Mouse (Mus musculus): ENCODE measurements around the gene Nudt14. TPM values are rescaled to one million over a fixed set of nuclear protein-coding genes. Genes with fewer than 3 reads are reported as not detected.

Nudt14 gene
- polyA plus RNA-seq, 1 experiment from 2014 or later: 116 TPM

DNA sequence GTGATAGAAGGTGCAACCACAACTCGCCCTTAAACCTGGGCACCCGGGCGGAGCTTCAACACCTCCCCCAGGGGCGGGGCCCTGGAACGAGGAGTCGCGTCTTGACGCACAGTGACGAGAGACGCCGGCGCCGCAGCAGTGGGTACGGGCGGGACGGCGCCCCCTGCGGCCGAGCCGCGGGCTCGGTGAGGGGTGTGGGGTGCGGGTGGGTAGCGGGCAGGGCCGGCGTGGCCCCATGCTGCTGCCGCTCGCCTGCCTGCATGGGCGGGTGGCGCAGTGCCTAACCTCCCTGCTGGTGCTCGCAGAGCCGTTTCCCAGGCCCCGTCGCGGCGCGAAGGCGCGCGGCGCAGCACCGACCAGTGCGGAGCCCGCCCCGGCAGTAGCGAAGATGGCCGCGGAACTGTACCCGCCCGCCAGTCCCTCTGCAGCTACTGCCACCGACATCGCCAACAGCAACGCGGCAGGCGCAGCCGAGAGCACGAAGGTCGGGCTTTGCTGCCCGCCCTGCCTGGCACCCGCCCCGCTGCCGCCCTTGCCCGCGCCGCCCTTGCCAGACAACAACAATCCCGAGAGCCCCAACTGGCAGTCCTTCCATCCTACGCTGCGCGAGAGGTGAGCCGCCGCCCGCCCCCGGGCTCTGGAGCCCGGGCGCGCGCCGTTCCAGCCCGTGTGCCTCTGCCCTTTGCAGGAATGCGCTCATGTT is 34.6 kb upstream of the Nudt14 start, which contains the start of gene Btbd6:
Btbd6 (plus strand) TSS at position 112 of the 703 bp plus-strand sequence.
- under 1% methylated on average over 80 of the region's 80 CpGs for WGBS
- no peaks in the 10 kb centered on the region for H3K27me3 ChIP-seq (ENCODE audit: insufficient read depth, low read length)
- TF ChIP-seq CTCF (IDR thresholded peaks at IDR 0.05; ENCODE audit: low read depth): peak; percentile 40
- H3K36me3 ChIP-seq (ENCODE audit: insufficient read depth): peaks cover 74% of the 10 kb centered on the region
- ATAC-seq (ENCODE audit: insufficient read depth): peak; percentile 98
- peak within 1 kb of the TSS; percentile 90 for H3K4me2 ChIP-seq
- H3K9me3 ChIP-seq (ENCODE audit: low read depth, low read length): no peaks in the 10 kb centered on the region
- DNase-seq: peak; percentile 93
- H3K9ac ChIP-seq: peak within 1 kb of the TSS; percentile 84
- peak within 1 kb of the TSS; percentile 87 for H3K27ac ChIP-seq (ENCODE audit: low read depth)
- H3K4me3 ChIP-seq (ENCODE audit: low read depth, low read length): peak within 1 kb of the TSS; percentile 78
- H3K4me1 ChIP-seq (ENCODE audit: insufficient read depth): no peaks in the 10 kb centered on the region

DNA sequence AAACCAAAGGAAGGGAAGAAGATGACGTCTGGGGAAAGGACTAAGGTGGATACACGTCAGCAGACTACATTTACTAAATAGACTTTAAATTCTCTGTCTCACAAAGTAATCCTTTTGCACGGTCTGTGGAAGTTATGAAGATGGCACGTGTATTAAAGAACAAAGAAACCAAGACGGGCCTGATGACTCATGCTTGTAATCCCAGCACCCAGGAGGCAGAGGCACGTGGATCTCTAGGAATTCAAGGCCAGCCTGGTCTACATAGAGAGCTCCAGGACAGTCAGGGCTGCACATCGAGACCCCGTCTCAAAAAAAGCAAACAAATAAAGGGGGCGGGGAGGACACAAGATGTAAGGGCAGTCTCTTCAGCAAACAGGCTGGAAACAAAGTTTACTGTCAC is 32.8 kb upstream of the Nudt14 start:
- WGBS: 90% methylated on average over 9 of the region's 9 CpGs
- Histone ChIP-seq H3K4me1 (ENCODE audit: insufficient read depth) (no peaks in the 10 kb centered on the region), H3K9me3 (ENCODE audit: low read depth, low read length) (no peaks in the 10 kb centered on the region), H3K27me3 (ENCODE audit: insufficient read depth, low read length) (no peaks in the 10 kb centered on the region), H3K9ac (no peak overlapping the region), H3K36me3 (ENCODE audit: insufficient read depth) (peaks cover 74% of the 10 kb centered on the region), H3K4me3 (ENCODE audit: low read depth, low read length) (no peak overlapping the region), H3K4me2 (no peak overlapping the region), H3K27ac (ENCODE audit: low read depth) (no peak overlapping the region)
- DNase-seq (no peak), ATAC-seq (ENCODE audit: insufficient read depth) (no peak)
- TF ChIP-seq CTCF (IDR thresholded peaks at IDR 0.05; ENCODE audit: low read depth): no peak

DNA sequence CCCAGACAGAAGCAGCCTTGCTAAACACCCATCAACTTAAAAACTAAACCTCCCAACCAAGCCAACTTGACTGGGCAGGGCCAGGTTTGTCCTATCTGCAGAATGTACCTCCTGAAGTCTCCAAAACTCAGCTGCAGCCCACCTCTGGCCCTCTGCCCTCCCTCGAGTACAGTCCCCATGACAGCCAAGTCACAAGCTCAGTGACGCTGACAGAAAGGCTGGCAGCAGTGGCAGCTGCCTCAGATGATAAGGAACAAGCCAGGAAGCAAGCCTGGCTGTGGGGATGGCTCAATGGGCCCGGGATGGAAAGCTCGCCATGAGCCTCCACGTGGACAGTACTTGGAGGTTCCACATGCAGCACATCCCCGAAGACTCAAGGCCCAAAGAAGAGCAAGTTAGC is 27.7 kb upstream of the Nudt14 start:
- no peak for ATAC-seq (ENCODE audit: insufficient read depth)
- H3K9ac ChIP-seq: no peak overlapping the region
- no peaks in the 10 kb centered on the region for H3K27me3 ChIP-seq (ENCODE audit: insufficient read depth, low read length)
- 86% methylated on average over 6 of the region's 6 CpGs for WGBS
- no peak overlapping the region for H3K4me2 ChIP-seq
- H3K4me3 ChIP-seq (ENCODE audit: low read depth, low read length): no peak overlapping the region
- no peak for TF ChIP-seq CTCF (IDR thresholded peaks at IDR 0.05; ENCODE audit: low read depth)
- no peak overlapping the region for H3K27ac ChIP-seq (ENCODE audit: low read depth)
- H3K9me3 ChIP-seq (ENCODE audit: low read depth, low read length): no peaks in the 10 kb centered on the region
- no peak for DNase-seq
- peaks cover 93% of the 10 kb centered on the region for H3K36me3 ChIP-seq (ENCODE audit: insufficient read depth)
- no peaks in the 10 kb centered on the region for H3K4me1 ChIP-seq (ENCODE audit: insufficient read depth)

DNA sequence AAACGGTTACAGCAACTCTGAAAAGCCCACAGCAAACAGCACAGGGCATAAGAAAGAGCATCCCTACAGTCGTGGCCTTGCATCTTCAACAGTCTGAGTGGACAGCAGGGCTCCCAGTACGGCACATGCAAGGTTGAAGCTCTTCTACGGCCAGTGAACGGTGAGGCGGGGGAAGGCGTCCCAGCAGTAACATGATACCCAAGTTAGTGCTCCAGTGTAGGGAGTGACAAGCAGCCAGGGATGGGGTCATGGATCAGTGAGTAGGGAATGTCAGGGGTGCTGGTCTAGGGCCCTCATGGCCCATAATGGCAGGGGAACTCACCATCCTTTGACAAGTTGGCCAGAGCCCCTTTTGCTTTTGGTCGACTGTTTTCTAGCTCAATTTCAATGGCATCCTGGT is 27.0 kb upstream of the Nudt14 start:
- Histone ChIP-seq H3K4me3 (ENCODE audit: low read depth, low read length) (no peak overlapping the region), H3K27ac (ENCODE audit: low read depth) (no peak overlapping the region), H3K36me3 (ENCODE audit: insufficient read depth) (peaks cover 98% of the 10 kb centered on the region), H3K9me3 (ENCODE audit: low read depth, low read length) (no peaks in the 10 kb centered on the region), H3K4me2 (no peak overlapping the region), H3K4me1 (ENCODE audit: insufficient read depth) (no peaks in the 10 kb centered on the region), H3K9ac (no peak overlapping the region), H3K27me3 (ENCODE audit: insufficient read depth, low read length) (no peaks in the 10 kb centered on the region)
- 46% methylated on average over 8 of the region's 8 CpGs for WGBS
- DNase-seq (no peak), ATAC-seq (ENCODE audit: insufficient read depth) (no peak)
- no peak for TF ChIP-seq CTCF (IDR thresholded peaks at IDR 0.05; ENCODE audit: low read depth)

DNA sequence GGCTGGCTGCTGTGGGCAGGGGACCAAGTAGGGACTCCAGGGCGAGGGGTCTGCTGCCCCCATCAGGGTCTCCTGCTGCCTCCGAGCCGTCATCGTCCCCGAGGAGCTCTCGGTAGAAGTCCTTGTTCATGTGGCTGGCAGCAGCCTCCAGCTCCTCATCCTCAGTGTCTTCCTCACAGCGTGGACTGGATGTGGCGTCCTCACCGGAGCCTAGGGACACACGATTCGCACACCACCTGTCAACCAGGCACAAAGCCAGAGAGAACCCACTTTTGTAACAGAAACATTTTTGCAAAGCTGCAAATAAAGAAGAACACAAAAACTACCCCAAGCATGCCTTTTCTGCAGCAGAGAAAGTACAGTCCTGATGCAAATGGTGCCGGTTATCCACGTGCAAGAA is 23.9 kb upstream of the Nudt14 start:
- ATAC-seq (ENCODE audit: insufficient read depth) (no peak), DNase-seq (no peak)
- no peak for TF ChIP-seq CTCF (IDR thresholded peaks at IDR 0.05; ENCODE audit: low read depth)
- Histone ChIP-seq H3K4me3 (ENCODE audit: low read depth, low read length) (no peak overlapping the region), H3K9ac (no peak overlapping the region), H3K27ac (ENCODE audit: low read depth) (no peak overlapping the region), H3K27me3 (ENCODE audit: insufficient read depth, low read length) (no peaks in the 10 kb centered on the region), H3K4me1 (ENCODE audit: insufficient read depth) (no peaks in the 10 kb centered on the region), H3K36me3 (ENCODE audit: insufficient read depth) (peaks cover 98% of the 10 kb centered on the region), H3K9me3 (ENCODE audit: low read depth, low read length) (no peaks in the 10 kb centered on the region), H3K4me2 (no peak overlapping the region)
- WGBS: 92% methylated on average over 13 of the region's 13 CpGs

DNA sequence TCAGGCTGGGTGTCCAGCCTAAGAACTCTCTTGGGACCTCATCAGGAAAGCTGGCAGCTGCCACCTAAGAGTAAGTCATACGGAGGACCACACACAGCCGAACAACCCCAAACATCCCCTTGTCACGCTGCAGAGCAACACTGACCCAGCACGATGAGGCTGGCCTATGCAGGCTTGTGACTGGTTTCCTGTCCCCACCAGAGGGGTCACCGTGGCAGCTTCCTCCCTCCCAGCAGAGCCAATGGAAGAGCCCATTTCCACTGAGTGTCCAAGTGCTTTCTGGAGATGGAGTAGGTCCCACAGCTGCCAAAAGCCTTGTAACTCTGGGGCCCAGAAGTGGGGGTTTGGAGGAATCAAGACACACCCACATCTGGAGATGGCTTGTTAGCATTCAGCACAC is 19.9 kb upstream of the Nudt14 start:
- WGBS: 77% methylated on average over 5 of the region's 5 CpGs
- Histone ChIP-seq H3K4me3 (ENCODE audit: low read depth, low read length) (no peak overlapping the region), H3K27me3 (ENCODE audit: insufficient read depth, low read length) (no peaks in the 10 kb centered on the region), H3K9ac (no peak overlapping the region), H3K4me1 (ENCODE audit: insufficient read depth) (no peaks in the 10 kb centered on the region), H3K36me3 (ENCODE audit: insufficient read depth) (peaks cover 82% of the 10 kb centered on the region), H3K27ac (ENCODE audit: low read depth) (0 out of 2 replicates have a peak overlapping the region, but pooled peaks have one; percentile 3), H3K4me2 (no peak overlapping the region), H3K9me3 (ENCODE audit: low read depth, low read length) (no peaks in the 10 kb centered on the region)
- no peak for TF ChIP-seq CTCF (IDR thresholded peaks at IDR 0.05; ENCODE audit: low read depth)
- DNase-seq (no peak), ATAC-seq (ENCODE audit: insufficient read depth) (no peak)

DNA sequence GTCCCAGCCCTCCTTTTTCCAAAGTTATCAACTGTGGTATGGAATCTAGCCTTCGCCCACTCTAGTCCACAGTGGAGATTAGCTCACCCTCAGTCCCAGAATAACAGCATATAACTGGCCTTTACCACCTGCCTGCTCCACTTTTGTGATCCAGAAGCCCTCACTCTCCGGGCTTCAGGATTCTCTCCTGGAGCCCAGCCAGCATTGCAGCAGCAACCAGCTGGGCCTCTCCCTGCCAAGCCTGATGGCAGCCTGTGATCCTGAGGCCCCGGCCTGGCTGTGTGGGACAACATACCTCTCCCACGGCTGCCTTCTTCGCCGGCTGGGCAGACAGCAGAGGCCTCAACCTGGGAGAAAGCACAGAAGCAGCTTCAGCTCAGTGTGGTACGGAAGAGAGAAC is 19.5 kb upstream of the Nudt14 start:
- no peaks in the 10 kb centered on the region for H3K4me1 ChIP-seq (ENCODE audit: insufficient read depth)
- H3K27ac ChIP-seq (ENCODE audit: low read depth): 0 out of 2 replicates have a peak overlapping the region, but pooled peaks have one; percentile 3
- peaks cover 78% of the 10 kb centered on the region for H3K36me3 ChIP-seq (ENCODE audit: insufficient read depth)
- no peak for TF ChIP-seq CTCF (IDR thresholded peaks at IDR 0.05; ENCODE audit: low read depth)
- ATAC-seq (ENCODE audit: insufficient read depth) (no peak), DNase-seq (no peak)
- H3K4me2 ChIP-seq: no peak overlapping the region
- H3K27me3 ChIP-seq (ENCODE audit: insufficient read depth, low read length): no peaks in the 10 kb centered on the region
- no peak overlapping the region for H3K9ac ChIP-seq
- 76% methylated on average over 7 of the region's 7 CpGs for WGBS
- H3K4me3 ChIP-seq (ENCODE audit: low read depth, low read length): no peak overlapping the region
- H3K9me3 ChIP-seq (ENCODE audit: low read depth, low read length): no peaks in the 10 kb centered on the region

Data from lung, embryonic 14.5 days (tissue).